Mouse (Mus musculus): Measurements from ENCODE around the gene Tprgl.
A peak's percentile ranks its signal among the peaks of the same experiment; 100 is the strongest.

Tprgl gene

DNA sequence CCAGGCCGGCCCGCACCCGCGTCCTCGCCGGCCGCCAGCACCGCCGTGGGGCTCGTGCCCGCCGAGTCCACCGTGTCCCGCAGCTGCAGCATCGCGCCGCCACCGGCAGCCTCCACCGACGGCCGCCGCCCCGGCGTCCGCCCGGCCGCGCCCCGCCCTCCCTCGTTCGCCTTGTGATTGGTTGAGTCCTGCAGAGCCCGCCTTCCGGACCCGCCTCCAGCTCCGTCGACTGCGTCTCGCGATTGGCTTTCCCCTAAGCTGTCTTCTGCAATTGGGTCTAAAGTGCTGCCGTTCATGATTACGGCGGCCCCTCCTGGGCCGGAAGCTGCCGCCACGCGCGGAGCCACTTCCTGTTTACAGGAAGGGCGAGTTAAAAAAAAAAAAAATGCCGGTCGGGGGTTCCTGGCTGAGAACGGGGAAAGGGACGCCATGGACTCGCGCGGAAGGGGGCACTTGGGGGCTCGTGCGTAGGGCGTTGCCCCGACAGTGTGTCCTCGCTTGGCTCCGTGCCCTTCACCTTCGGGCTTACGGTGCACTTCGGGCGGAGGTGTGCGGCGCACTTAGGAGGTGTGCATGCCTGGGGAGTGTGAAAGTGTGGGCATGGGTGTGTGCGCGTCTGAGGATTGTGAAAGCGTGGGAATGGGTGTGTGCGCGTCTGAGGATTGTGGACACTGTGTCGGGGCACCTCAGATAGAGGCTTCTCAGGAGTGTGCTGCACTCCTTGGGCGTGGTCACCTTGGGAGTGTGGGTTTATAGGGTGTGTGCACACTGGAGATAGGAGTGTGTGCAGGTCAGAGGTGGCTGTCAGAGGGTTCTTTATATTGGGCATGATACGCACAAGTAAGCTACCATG is at the start of gene Tprgl:
Tprgl (minus strand) TSS at position 129 of the 853 bp plus-strand sequence.
- peak; percentile 99 for DNase-seq (ENCODE audit: low read depth, low spot score)

DNA sequence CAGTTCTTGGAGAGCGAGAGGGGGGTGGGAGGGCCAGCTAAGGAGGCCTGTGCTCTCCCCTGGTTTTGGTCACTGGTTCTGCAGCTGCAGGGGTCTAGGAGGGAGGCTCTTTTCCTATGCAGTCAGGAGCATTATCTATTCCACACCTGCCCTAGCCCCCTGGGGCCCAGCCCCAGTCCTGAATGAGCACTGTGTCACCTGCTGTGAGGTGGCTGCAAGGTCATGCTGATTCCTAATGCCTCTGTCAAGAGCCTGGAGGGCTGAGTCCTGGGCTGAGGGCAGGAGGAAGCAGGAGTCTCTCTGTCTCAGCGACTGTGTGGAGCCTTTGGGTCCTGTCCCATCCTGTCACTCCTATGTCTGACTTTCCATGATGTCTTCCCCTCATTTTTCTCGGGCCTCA is 49.4 kb upstream of the Tprgl start:
- no peak for DNase-seq (ENCODE audit: low read depth, low spot score)

DNA sequence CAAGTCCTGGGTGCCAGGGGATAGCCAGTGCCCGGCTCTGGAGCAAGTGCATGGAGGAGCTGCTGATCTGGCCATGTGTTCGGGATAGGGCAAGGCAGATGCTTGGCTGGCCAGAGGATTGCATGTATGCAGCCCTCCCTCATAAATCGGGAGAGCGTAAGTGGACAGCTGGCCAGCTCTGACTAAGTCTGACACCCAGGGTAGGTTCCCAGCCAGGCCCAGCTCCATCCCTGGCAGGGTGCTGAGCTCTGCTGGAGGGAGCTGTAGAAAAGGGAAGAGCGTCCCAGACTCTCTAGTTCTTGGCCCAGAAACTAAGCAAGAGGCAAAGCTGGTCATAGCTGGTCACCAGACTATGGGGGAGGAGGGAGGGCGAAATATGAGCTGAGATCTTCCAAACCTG is 48.6 kb upstream of the Tprgl start:
- no peak for DNase-seq (ENCODE audit: low read depth, low spot score)

DNA sequence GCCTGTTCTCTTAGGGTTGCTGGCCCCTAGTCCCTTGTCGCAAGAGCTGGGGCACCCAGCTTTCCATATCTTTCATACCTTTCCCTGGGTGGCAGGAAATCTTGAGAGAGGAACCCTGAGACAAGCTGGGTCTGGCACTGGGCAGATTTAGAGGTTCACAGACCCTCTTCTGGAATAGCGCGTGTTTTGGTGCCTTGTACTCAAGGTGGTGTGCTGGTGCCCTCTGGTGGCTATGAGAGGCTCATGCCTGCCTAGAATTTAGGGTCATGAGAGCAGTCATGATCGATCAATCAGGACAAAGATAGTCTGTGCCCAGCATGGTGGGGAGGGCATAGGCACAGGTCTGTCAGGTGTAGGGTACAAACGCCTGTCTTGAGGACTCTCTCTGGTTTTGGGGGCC is 46.8 kb upstream of the Tprgl start:
- peak; percentile 79 for DNase-seq (ENCODE audit: low read depth, low spot score)

DNA sequence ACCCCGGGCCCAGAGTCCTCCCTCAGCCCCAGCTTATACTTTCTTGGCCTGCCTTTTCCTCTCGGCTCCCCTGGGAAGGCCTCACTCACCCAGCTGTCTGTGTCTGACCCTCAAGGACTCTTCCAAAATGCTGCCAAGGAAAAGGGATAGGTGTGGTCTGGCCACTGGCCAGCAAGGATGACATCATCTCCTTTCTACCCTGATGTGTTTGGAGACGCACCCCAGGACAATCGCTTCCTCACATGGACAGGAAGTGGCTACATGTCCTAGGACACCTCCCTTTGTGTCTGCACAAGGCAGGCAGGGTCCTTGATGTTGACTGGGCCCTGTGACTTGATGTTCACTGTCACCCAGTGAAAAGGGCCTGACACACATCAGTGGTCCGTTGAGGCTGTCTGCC is 44.9 kb upstream of the Tprgl start:
- DNase-seq (ENCODE audit: low read depth, low spot score), result no peak

DNA sequence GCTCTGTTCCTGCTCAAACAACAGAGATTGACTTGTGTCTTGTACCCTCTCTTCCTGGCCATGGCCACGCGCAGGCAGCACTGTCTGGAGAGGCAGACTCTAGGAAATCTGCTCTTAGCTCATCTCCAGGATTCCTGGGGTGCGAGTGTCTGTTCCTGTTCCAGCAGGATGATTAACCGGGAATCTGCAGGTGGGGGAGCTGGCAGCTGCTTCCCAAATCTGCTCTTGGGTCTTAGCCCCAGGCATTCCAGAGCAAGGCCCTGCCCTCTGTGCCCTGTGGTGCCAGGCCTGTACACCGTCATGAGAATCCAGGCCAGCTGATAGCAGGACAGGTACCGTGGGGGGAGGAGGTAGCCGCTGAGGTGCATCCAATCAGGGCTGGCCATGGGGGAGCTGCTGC is 44.1 kb upstream of the Tprgl start:
- DNase-seq (ENCODE audit: low read depth, low spot score), result peak; percentile 96

DNA sequence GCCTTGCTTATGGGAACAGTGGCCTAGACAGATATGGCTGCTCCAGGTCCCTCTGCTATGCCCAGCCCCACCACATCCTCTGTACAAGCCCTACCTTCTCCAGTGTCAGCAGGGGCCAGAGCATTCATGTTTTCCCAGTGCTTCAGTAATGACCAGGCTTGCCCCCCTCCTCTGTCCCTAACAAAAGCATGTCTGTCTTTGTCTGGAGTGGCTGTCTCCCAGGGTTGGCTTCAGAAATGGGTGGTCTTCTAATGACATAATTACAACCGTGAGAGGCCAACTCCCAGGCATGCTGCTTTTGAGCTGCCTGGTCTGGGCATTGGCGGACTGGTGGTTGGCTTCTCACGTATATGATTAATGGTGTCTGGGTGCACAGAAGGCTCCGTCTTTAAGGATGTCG is 41.0 kb upstream of the Tprgl start:
- no peak for DNase-seq (ENCODE audit: low read depth, low spot score)

DNA sequence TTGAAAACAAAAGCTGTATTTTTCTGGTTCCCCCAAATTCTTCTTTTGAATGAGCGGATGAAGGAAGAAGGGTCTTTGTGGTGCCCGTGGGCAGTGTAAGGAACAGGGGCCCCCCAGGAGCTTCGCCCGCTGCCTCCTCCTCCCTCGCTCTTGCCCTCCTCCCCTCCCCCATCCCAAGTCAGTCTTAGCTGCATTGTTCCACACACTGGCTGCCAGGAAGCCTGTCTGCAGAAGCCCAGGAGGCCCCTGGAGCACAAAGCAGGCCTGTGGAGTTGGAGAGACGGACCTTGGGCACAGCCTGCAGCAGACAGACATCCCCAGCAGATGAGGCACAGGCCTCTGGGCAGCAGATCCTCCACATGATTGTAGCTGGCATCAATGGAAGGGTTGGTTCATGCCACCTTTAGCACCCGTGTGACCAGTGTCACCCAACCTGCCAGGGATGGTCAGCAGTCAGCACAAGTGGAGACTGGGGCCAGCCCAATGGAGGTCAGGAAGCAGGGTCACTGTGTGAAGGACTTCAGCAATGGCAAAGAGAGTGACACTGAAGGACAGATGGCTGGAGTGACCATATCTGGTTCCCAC is 38.0 kb upstream of the Tprgl start:
- no peak for DNase-seq (ENCODE audit: low read depth, low spot score)

DNA sequence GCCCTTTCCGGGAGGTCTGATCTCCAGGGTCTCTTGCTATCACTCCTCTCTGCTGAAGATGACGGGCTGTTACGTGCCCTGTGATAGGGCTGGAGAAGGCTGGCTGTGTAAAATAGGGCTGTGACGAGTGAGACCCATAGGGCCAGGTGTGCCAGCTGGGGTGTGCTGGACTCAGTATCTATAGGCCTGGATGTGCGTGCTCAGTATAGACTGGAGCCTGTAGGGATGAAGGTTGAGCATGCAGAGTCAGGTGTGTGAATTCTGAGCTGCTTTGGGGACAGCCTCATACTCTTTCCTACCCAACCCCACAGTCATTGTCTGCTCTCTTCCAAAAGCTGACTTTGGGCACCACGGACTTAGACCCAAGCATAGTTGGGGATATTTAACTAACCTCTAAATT is 37.5 kb upstream of the Tprgl start:
- no peak for DNase-seq (ENCODE audit: low read depth, low spot score)

DNA sequence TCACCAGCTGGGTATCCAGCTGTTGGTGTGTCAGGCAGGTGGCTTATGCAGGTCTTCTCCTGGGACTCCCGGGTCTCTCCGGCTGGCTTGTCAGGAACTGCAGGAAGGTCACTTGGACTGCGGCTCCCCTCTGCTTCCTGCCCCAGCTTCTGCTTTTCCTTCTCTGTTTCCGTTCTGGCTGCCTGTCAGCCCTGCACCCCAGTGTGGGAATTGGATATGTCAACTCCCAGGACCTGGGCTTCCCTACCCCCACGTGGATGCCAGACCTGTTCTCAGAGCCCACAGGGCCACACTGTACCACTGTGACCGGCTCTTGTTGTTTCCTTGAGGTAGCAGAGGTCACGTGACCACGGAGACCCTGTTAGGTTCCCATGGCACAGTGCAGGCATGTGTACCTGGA is 28.5 kb upstream of the Tprgl start:
- no peak for DNase-seq (ENCODE audit: low read depth, low spot score)

DNA sequence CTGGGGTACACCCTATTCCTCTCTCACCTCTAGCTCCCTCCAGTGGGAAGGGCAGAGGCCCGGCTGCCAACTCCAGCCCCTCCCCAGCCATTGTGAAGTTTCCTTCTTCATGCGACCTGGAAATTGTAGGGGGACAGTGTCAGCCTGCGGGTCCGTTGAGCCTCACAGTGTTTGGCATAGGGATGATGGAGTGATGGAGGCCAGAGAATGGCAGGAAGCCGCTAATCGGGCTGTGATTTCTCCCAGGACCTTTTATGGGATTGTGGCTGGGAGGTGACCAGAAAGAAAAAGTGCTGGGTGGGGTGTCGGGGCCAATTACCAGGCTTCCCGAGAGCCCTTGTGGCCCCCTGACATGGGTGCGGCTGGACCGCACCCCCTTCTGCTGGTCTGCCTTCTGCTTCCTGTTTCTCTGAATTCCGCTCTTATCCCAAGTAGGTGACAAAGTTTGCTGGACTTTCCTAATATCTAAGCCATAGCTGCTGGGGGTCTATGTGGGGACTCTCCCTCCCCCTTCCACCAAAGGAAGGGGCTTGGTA is 25.6 kb upstream of the Tprgl start:
- no peak for DNase-seq (ENCODE audit: low read depth, low spot score)

DNA sequence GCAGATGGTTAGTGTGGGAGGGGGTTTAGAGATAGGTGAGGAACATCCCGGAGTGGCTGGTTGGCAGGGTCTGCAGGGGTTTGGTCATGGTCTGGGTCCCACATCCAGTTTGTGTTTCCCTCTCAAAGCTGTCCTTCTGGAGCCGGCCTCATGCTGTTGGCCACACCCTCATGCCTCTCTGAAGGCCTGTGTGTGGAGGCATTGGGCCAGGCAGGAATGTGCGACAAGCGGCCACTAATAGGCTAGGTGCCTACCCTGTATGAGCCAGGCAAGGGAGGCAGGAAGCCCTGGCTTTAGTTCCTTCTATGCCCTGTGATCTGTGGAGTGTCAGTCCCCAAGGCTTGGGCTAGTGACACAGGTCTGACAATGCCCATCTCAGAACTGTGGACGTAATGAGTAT is 24.5 kb upstream of the Tprgl start:
- DNase-seq (ENCODE audit: low read depth, low spot score), result no peak

DNA sequence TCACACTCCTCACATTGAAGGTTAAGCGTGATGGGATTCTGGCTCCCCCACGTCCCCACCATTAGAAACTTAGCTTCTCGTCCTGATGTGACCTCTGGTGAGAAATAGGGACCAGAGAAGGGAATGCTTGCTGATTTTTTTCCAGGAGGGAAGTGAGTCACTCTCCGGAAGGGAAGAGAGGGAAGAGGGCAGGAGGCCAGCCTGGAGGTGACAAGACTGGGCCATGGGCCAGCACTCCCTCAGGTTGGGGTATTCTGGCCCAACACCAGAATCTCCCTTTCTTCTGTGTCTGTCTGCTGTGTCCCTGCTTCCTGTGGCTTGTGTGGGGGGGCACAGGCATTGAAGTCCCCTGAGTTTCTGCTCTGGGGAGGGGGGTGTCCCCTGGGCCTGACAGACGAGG is 23.1 kb upstream of the Tprgl start:
- DNase-seq (ENCODE audit: low read depth, low spot score), result no peak

DNA sequence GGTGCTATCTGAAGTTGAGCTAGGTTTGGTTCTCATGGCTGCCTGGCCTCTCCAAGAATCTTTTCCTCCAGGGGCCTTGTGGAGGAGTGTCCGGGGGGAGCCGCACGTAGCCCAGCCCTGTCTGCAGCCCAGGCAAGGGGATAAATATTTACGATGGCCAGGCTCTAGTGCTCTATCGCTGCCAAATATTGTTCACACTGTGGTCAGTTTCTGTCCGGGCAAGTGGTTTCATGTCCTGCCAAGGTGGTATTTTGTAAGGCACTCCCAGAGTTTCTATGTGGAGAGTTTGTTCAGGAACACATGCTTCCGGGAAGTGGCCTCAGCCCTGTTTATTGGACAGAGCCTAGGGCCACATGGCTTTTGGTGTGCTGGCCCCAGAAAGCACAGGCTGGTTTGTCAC is 20.5 kb upstream of the Tprgl start:
- no peak for DNase-seq (ENCODE audit: low read depth, low spot score)

DNA sequence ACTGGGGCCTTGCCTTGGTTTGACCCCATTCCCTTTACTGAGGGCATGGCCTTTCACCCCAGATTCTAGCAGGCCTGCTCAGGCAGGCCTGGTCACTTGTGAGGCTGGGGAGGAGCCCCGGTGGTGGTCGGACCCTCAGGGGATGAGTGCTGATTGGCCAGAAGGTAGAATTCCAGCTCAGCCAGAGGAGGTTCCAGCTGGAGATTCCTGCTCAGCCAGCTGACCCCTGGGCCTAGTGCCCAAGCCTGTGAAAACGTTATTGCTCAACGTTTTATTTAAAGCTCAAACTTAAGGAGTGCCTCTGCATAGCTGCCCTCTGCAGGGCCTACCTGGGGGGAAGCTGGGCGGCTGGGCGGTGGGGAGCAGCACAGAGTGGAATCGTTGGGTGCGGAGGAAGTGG is 16.8 kb upstream of the Tprgl start:
- DNase-seq (ENCODE audit: low read depth, low spot score), result no peak

DNA sequence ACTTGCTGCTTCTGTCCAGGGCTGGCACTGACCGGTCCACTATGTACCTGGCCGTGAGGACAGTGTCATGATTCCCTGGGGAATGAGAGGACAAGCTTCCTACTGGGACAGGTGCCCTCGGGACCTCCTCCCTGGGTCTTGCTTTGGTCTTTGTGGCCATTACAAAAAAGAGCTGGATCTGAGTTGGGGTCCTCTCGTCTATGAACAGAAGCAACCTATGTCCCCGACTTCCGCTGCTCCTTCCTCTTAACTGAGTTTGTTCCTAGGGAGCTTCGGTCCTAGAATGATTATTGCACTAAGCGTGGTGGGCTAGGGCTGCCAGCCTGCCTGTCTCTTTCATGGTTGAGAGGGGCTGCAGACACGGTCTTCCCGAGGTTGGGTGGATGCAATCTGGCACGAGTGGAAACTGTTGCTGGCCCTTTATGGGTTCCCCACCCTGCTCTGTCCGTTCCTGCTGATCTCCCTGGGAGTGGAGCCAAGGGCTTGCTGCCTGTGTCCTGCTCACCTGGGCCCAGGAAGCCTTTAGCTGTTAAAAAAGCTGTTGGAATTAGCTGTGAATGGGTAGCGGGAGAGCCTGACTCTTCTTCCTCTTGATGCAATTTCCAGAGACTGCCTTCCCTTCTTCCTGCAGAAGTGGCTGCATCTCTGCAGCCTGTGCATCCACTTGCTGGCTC is 11.6 kb upstream of the Tprgl start:
- DNase-seq (ENCODE audit: low read depth, low spot score), result no peak

DNA sequence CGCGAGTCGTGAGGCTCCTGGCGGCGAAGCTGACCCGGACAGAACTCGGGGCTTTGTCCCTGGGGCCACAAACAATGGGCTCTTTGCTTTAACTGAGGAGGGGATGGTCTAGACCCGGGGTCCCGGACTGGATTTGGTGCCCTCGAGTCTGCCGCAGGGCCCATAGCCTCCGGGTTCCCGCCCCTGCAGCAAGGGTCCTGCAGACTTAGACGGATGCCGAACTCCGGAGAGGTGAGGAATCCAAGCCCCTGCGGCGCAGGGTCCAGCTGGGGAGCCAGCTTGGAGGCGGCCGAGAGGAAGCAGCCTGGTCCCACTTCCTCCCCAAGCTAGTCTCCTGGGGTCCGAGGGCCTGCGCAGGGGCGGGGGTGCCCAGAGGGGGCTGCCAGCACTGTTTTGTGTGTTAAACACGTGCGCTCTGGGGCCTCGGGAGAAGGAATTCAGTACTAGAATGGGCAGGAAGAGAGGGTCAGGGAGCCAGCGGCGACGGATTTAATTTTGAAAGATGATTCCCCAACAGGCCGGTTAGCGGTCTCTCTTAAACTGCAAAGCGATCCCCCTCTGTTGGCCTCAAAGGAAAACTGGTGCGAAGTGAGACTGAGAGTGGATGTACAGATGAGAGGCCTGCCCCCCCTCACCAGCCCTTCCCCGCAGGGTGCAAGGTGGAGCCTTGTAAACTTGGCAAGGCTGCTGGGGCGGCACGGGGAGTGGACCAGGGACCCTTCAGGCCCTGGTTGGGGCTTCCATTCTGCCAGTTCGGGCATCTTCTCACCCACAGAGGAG is 10.9 kb upstream of the Tprgl start:
- no peak for DNase-seq (ENCODE audit: low read depth, low spot score)

DNA sequence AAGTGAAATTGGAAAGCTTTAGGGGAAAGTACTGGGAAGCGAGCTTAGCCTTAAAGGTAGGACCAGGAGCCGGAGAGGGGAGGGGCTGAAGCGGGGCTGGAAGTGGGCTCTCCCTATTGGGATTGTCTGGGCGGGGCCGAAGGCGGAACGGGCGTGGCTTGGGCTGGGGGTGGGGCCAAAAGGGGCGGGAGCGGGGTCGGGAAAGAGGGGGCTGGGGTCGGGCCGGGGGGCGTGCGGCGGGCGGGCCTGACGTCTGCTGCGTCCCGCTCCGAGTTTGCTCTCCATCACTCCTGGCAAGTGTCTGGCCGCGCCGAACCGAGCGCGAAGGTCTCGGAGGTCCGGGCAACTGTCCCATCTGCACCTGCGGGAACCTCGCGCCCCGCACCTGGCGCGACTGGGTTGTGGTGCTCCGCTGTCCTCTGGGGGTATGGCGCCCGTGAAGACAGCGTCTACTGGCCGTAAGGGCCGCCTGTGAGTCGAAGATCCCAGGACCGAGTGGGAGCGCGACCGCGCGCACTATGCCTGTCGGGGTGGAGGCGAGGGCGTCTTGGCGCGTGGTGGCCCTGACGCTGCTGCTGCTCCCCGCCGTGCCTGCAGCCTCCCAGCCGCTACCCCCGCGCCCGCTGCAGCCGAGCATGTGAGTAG is 10.2 kb upstream of the Tprgl start, which contains the start of gene Megf6:
Megf6 (plus strand) TSS at position 225 of the 645 bp plus-strand sequence.
- peak; percentile 20 for DNase-seq (ENCODE audit: low read depth, low spot score)

DNA sequence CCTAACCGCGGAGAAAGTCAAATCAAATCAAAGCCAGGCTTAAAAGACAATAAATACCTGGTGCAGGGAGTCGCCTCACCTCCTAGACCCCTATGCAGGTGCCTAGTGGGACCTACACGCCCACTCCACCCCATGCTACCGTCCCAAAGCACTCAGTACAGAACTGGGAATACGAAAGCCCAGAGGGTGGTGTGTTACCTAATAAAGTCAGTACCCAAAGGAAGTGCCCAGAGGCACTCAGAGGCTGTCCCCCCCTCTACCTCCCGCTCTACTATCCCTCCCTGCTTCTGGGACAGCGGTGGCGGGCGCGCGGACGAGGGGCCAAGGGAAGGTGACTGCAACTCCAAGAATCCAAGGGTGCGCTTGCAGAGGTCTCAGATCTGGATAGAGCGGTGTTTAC is 9.6 kb upstream of the Tprgl start:
- DNase-seq (ENCODE audit: low read depth, low spot score), result no peak

DNA sequence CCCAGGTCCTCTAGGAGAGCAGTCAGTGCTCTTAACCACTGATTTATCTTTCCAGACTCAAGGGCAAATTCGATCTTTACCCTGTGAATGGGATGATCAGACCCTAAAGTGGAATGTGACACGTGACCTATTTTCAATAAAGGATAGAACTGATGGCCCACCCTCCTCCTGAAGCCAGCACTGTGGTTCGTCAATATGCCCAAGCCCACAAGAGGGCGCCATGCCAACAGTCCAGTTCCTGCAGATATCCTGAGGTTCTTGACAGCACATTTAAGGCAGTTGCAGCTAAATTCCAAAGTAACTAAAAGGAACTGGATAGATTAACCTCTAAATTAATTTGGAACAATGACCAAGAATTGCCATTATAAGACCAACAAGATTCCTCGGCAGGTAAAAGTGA is 6.6 kb upstream of the Tprgl start:
- DNase-seq (ENCODE audit: low read depth, low spot score), result peak; percentile 63

DNA sequence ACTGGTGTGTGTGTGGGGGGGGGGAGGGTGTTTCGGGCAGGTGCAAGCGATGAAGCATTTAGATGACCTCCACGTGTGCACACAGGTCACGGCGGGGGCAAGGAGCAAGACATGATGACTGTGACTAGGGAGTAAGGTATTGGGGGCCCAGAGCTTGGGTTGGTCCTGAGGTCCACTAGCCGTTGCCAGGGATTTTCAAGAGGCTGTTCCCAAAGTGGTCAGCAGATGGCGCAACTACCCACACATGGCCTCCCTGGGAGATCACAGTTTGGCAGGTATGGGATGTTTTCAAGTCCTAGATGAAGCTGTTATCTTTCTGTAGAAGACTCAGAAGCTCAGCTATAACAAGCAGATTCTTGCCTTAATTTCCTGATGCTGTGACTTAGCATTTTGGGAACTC is 2.8 kb upstream of the Tprgl start:
- DNase-seq (ENCODE audit: low read depth, low spot score), result peak; percentile 88
